Comparison of ENCODE assay signal across 21 mouse cellular contexts in genomic region chr5:134273761-134274160, GRCm38 (mm10). TPM values are rescaled to one million over a fixed set of nuclear protein-coding genes. Genes with fewer than 3 reads are reported as not detected.
DNase-seq lines count a peak whose midpoint lies in the region; ATAC-seq and TF ChIP-seq lines count a peak whose summit lies in the region.
"Had no signal": no experiment of that assay in that cellular context is flagged by ENCODE, and none has a peak within 500 bp of the region (broad histone marks: within the 10 kb centered on the region; RNA-seq: fewer than 3 reads in every experiment).

No protein-coding gene starts in this region.

- 86% methylated on average over 8 of the region's 8 CpGs for WGBS in heart, embryonic 16.5 days
- WGBS in midbrain, embryonic 11.5 days: 91% methylated on average over 8 of the region's 8 CpGs

- H3K4me2 ChIP-seq in heart, embryonic 16.5 days (ENCODE audit: low read depth, low read length): no peak overlapping the region
- H3K4me2 ChIP-seq in midbrain, embryonic 11.5 days: no peak overlapping the region
- H3K4me2 ChIP-seq: embryonic facial prominence, embryonic 12.5 days; forebrain, embryonic 15.5 days; heart, embryonic 13.5 days had no signal

- no peak for TF ChIP-seq CTCF in layer of hippocampus, adult 2 months (conservative IDR thresholded peaks at IDR 0.05)

- DNase-seq in heart, postnatal 36 days: no peak
- peak; percentile 25 for DNase-seq in kidney, adult 18-20 months
- no peak for DNase-seq in kidney, postnatal 14 days
- DNase-seq in layer of hippocampus, adult 2 months (ENCODE audit: low spot score in 2 of 2): no peak
- DNase-seq in layer of hippocampus, postnatal 14 days (ENCODE audit: low spot score in 2 of 2): no peak
- DNase-seq in kidney, postnatal 10 days: peak; percentile 39
- DNase-seq in midbrain, embryonic 11.5 days (ENCODE audit: low spot score, missing footprints): no peak
- DNase-seq: adrenal gland, postnatal 10 days; B cell, adult 2 months; cerebellum, adult 11 months; cerebellum, adult 8-10 months; cerebellum, postnatal 14 days; gastrocnemius, postnatal 36 days; heart, adult 11 months; heart, postnatal 14 days had no signal

- intact Hi-C loops in heart, postnatal 36 days (cut with DNase I): no loop called here

- no peaks in the 10 kb centered on the region for H3K9me3 ChIP-seq in heart, embryonic 16.5 days (replicated peaks; ENCODE audit: control insufficient read depth, low read length)
- no peaks in the 10 kb centered on the region for H3K9me3 ChIP-seq in midbrain, embryonic 11.5 days (ENCODE audit: control insufficient read depth, low read length)
- H3K9me3 ChIP-seq: embryonic facial prominence, embryonic 12.5 days; forebrain, embryonic 15.5 days; G1E; heart, embryonic 13.5 days had no signal

- no peak overlapping the region for H3K4me3 ChIP-seq in heart, embryonic 16.5 days (ENCODE audit: low read length)
- no peak overlapping the region for H3K4me3 ChIP-seq in layer of hippocampus, adult 2 months
- H3K4me3 ChIP-seq in midbrain, embryonic 11.5 days (ENCODE audit: low read depth, low read length): no peak overlapping the region
- H3K4me3 ChIP-seq: embryonic facial prominence, embryonic 12.5 days; forebrain, embryonic 15.5 days; heart, embryonic 13.5 days had no signal

- H3K27ac ChIP-seq in heart, embryonic 16.5 days (ENCODE audit: low read length): peak overlapping the region; percentile 14; the same call in 1 of the 2 replicates
- peak overlapping the region; percentile 28; the same call in 1 of the 2 replicates for H3K27ac ChIP-seq in layer of hippocampus, adult 2 months
- no peak overlapping the region for H3K27ac ChIP-seq in midbrain, embryonic 11.5 days (ENCODE audit: low read depth, low read length)
- H3K27ac ChIP-seq: embryonic facial prominence, embryonic 12.5 days; forebrain, embryonic 15.5 days; heart, embryonic 13.5 days had no signal

- ATAC-seq in heart, embryonic 16.5 days (replicated peaks; ENCODE audit: extremely low read depth, insufficient read depth, low FRiP score): no peak
- ATAC-seq in midbrain, embryonic 11.5 days (ENCODE audit: low FRiP score): no peak
- ATAC-seq: CD4-positive, CD25-positive, alpha-beta regulatory T cell, adult 4 months; forebrain, embryonic 15.5 days had no signal

- H3K9ac ChIP-seq in heart, embryonic 16.5 days (ENCODE audit: low read length): no peak overlapping the region
- H3K9ac ChIP-seq in midbrain, embryonic 11.5 days (ENCODE audit: low read length): no peak overlapping the region
- H3K9ac ChIP-seq: embryonic facial prominence, embryonic 12.5 days; forebrain, embryonic 15.5 days; heart, embryonic 13.5 days had no signal

- peaks cover 56% of the 10 kb centered on the region for H3K36me3 ChIP-seq in heart, embryonic 16.5 days (ENCODE audit: control insufficient read depth, insufficient read depth)
- H3K36me3 ChIP-seq in midbrain, embryonic 11.5 days (ENCODE audit: control insufficient read depth, insufficient read depth, low read length): peaks cover 41% of the 10 kb centered on the region

- H3K27me3 ChIP-seq in heart, embryonic 16.5 days (ENCODE audit: control insufficient read depth, insufficient read depth, low read length): no peaks in the 10 kb centered on the region
- H3K27me3 ChIP-seq in midbrain, embryonic 11.5 days (ENCODE audit: control insufficient read depth, insufficient read depth, low read length): no peaks in the 10 kb centered on the region
- H3K27me3 ChIP-seq: embryonic facial prominence, embryonic 12.5 days; forebrain, embryonic 15.5 days; heart, embryonic 13.5 days had no signal

- H3K4me1 ChIP-seq in heart, embryonic 16.5 days (ENCODE audit: control insufficient read depth, insufficient read depth, low read length): peaks cover 4% of the 10 kb centered on the region; the same call in 1 of the 2 replicates
- no peaks in the 10 kb centered on the region for H3K4me1 ChIP-seq in midbrain, embryonic 11.5 days (ENCODE audit: control insufficient read depth, insufficient read depth, low read length)
- H3K4me1 ChIP-seq: embryonic facial prominence, embryonic 12.5 days; forebrain, embryonic 15.5 days had no signal

RNA-seq across cellular contexts. Expression of gene Gtf2i, which starts 40.8 kb away (rescaled TPM):
- 116 and 132 TPM in 2 replicates for polyA plus RNA-seq in heart, embryonic 16.5 days (2015; fragmentation: Nextera tagmentation; extraction: Ambion mirVana)
- total RNA-seq in heart, postnatal 36 days (2021): 100 to 1,000 TPM; 201 to 208 TPM
- 100 to 1,000 TPM; 222 to 227 TPM for total RNA-seq in layer of hippocampus, adult 2 months (2021)
- total RNA-seq in layer of hippocampus, postnatal 14 days (2021): 100 to 1,000 TPM; 228 TPM
- 179 and 190 TPM in 2 replicates for polyA plus RNA-seq in midbrain, embryonic 11.5 days (2014; fragmentation: Nextera tagmentation; extraction: Ambion mirVana)

RNA-seq across cellular contexts. Expression of gene Ncf1, which starts 44.3 kb away (rescaled TPM):
- 3.0 and 3.5 TPM in 2 replicates for polyA plus RNA-seq in heart, embryonic 16.5 days (2015; fragmentation: Nextera tagmentation; extraction: Ambion mirVana)
- 1 to 10 TPM; 6.3 to 6.8 TPM for total RNA-seq in heart, postnatal 36 days (2021)
- 1 to 10 TPM; 7.2 to 9.0 TPM for total RNA-seq in layer of hippocampus, adult 2 months (2021)
- 1 to 10 TPM; 8.2 to 9.1 TPM for total RNA-seq in layer of hippocampus, postnatal 14 days (2021)
- 2.0 and 3.1 TPM in 2 replicates for polyA plus RNA-seq in midbrain, embryonic 11.5 days (2014; fragmentation: Nextera tagmentation; extraction: Ambion mirVana)

Comparison
In these comparisons a context has a peak if more than half of its experiments do, and no peak if none do; other contexts are left out.
1. DNase-seq: peak in kidney, adult 18-20 months (single experiment) and kidney, postnatal 10 days (single experiment); none in heart, postnatal 36 days (0 of 2), kidney, postnatal 14 days (single experiment), layer of hippocampus, adult 2 months (0 of 2), layer of hippocampus, postnatal 14 days (0 of 2) and midbrain, embryonic 11.5 days (single experiment).